Mouse (Mus musculus): ENCODE measurements at regions not wholly inside any gene's neighbourhood (a gene's known extent, or its start where the extent isn't known, plus 50 kb on each side); places are given as distances from the start of the nearest gene placed in this dataset.

DNA sequence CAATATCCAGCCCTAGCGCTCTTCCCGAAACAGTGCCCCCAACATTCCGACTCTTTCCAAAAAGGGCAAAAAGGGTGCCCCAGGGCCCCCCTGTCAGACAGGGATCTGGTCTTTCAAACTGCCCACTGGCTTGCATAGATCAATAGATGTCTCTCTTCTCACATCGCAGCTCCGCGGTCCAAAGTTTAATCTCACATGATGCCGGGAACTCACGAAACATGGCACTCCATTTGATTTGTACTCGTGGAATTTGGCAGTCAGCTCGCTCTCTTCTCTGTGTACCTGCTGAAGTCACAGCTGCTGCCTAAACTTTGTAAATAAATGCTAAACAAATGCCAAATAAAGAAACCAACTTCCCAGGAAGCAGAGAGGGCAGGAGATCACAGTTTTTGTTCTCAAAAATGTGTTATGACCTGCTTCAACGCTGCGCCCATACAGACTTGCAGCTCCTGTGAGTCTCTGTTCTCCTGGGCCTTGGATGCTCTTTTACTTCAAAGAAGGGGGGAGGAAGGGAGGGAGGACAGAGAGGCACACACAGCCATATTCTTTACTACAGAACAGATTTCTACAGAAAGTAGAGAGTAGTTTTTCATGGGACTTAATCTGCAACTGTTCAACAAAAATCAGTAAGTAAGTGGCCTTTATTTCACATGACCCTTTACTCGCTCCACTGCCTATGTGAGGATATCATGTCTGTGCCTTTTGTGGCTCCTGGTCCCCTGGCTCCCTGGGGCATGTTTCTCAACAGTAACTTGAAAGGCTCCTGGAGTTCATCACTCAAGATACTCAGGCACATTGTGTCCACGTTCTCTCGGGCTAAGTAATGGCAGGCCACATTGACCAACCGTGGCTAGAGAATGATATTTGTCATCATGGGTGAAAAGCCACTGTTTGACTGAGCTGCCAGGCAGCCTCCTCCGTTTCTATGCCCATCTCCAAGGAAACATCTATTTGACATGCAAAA is 254.6 kb downstream of the Dhx15 start:
- TF ChIP-seq CTCF (conservative IDR thresholded peaks at IDR 0.05; ENCODE audit: low read length) (no peak), POU5F1 (IDR thresholded peaks at IDR 0.05; ENCODE audit: borderline replicate concordance, low read length) (no peak)

Data from E14TG2a.4 (cell line).